Comparison of ENCODE assay signal across 29 mouse cellular contexts in genomic region chr2:170136928-170137327, GRCm38 (mm10). TPM values are rescaled to one million over a fixed set of nuclear protein-coding genes. Genes with fewer than 3 reads are reported as not detected.
DNase-seq lines count a peak whose midpoint lies in the region; ATAC-seq lines count a peak whose summit lies in the region.
"Had no signal": no experiment of that assay in that cellular context is flagged by ENCODE, and none has a peak within 500 bp of the region (broad histone marks: within the 10 kb centered on the region; RNA-seq: fewer than 3 reads in every experiment).

No protein-coding gene starts in this region.

- WGBS in heart, embryonic 11.5 days (ENCODE audit: insufficient replicate concordance), result 36% methylated on average over 3 of the region's 3 CpGs
- 45% methylated on average over 3 of the region's 3 CpGs for WGBS in intestine, embryonic 14.5 days
- WGBS in liver, embryonic 12.5 days (ENCODE audit: insufficient replicate concordance), result 12% methylated on average over 3 of the region's 3 CpGs
- WGBS in embryonic facial prominence, embryonic 10.5 days, result 35% methylated on average over 3 of the region's 3 CpGs

- no peaks in the 10 kb centered on the region for H3K27me3 ChIP-seq in heart, embryonic 11.5 days (ENCODE audit: control insufficient read depth, insufficient read depth, low read length)
- no peaks in the 10 kb centered on the region for H3K27me3 ChIP-seq in intestine, embryonic 14.5 days (replicated peaks; ENCODE audit: control insufficient read depth, insufficient read depth, low read length)
- no peaks in the 10 kb centered on the region for H3K27me3 ChIP-seq in liver, embryonic 12.5 days (replicated peaks)
- H3K27me3 ChIP-seq in embryonic facial prominence, embryonic 10.5 days (replicated peaks; ENCODE audit: low read depth, poor library complexity, severe bottlenecking), result 0 out of 2 replicates have a peak, but pooled peaks cover 9% of the 10 kb centered on the region
- H3K27me3 ChIP-seq: embryonic facial prominence, embryonic 13.5 days; heart, embryonic 15.5 days; kidney, embryonic 15.5 days; limb, embryonic 13.5 days; lung, embryonic 15.5 days had no signal

- ATAC-seq in heart, embryonic 11.5 days (replicated peaks; ENCODE audit: insufficient number of reproducible peaks, low FRiP score, low TSS enrichment), result 0 out of 2 replicates have a peak, but pooled peaks have one; percentile 28
- 0 out of 2 replicates have a peak, but pooled peaks have one; percentile 42 for ATAC-seq in intestine, embryonic 14.5 days (replicated peaks; ENCODE audit: low FRiP score, low TSS enrichment, low read depth)
- peak; percentile 71 for ATAC-seq in liver, embryonic 12.5 days
- ATAC-seq in megakaryocyte progenitor cell, adult 5-6 weeks (replicated peaks; ENCODE audit: poor library complexity), result peak; percentile 43
- ATAC-seq: forebrain, embryonic 14.5 days; inflammation-experienced regulatory T-cells, adult 6 months had no signal

- H3K9me3 ChIP-seq in heart, embryonic 11.5 days (replicated peaks; ENCODE audit: control insufficient read depth, low read length), result no peaks in the 10 kb centered on the region
- no peaks in the 10 kb centered on the region for H3K9me3 ChIP-seq in intestine, embryonic 14.5 days (ENCODE audit: control insufficient read depth, low read length)
- H3K9me3 ChIP-seq in liver, embryonic 12.5 days (replicated peaks), result no peaks in the 10 kb centered on the region
- H3K9me3 ChIP-seq in embryonic facial prominence, embryonic 10.5 days, result no peaks in the 10 kb centered on the region
- H3K9me3 ChIP-seq: embryonic facial prominence, embryonic 13.5 days; heart, embryonic 15.5 days; kidney, embryonic 15.5 days; limb, embryonic 13.5 days; lung, embryonic 15.5 days; midbrain, embryonic 10.5 days had no signal

- H3K4me2 ChIP-seq in heart, embryonic 11.5 days, result no peak overlapping the region
- no peak overlapping the region for H3K4me2 ChIP-seq in intestine, embryonic 14.5 days (ENCODE audit: low read length)
- no peak overlapping the region for H3K4me2 ChIP-seq in liver, embryonic 12.5 days
- H3K4me2 ChIP-seq: embryonic facial prominence, embryonic 13.5 days; heart, embryonic 15.5 days; hindbrain, embryonic 14.5 days; kidney, embryonic 15.5 days; limb, embryonic 13.5 days; lung, embryonic 15.5 days had no signal

- H3K27ac ChIP-seq in heart, embryonic 11.5 days (ENCODE audit: low read depth, low read length), result no peak overlapping the region
- no peak overlapping the region for H3K27ac ChIP-seq in intestine, embryonic 14.5 days (ENCODE audit: low read depth)
- H3K27ac ChIP-seq in liver, embryonic 12.5 days, result peak overlapping the region; percentile 43; the same call in 1 of the 2 replicates
- H3K27ac ChIP-seq in embryonic facial prominence, embryonic 10.5 days (replicated peaks), result no peak overlapping the region
- H3K27ac ChIP-seq: embryonic facial prominence, embryonic 13.5 days; heart, adult 2 months; heart, embryonic 15.5 days; hindbrain, embryonic 14.5 days; kidney, embryonic 15.5 days; limb, embryonic 13.5 days; lung, embryonic 15.5 days; midbrain, embryonic 10.5 days had no signal

- no peak for DNase-seq in heart, postnatal 10 days
- no peak for DNase-seq in intestine, embryonic 14.5 days (ENCODE audit: low spot score)
- no peak for DNase-seq in embryonic facial prominence, embryonic 10.5 days (ENCODE audit: low spot score)
- DNase-seq in spleen, adult 12 weeks (ENCODE audit: low spot score), result no peak
- no peak for DNase-seq in embryo, embryonic 9.5 days (ENCODE audit: extremely low spot score)
- DNase-seq: adrenal gland, adult 2 months; cerebellum, adult 11-12 months; cerebellum, postnatal 14 days; gastrocnemius, postnatal 14 days; heart, adult 2 months; heart, postnatal 4 days; kidney, postnatal 36 days; layer of hippocampus, postnatal 36 days; lung, postnatal 4 days; right cerebral cortex, postnatal 14 days; spleen, adult 18-20 months had no signal

- no peaks in the 10 kb centered on the region for H3K36me3 ChIP-seq in heart, embryonic 11.5 days (ENCODE audit: control insufficient read depth, insufficient read depth, low read length)
- no peaks in the 10 kb centered on the region for H3K36me3 ChIP-seq in intestine, embryonic 14.5 days (ENCODE audit: control insufficient read depth, insufficient read depth, low read length)
- H3K36me3 ChIP-seq in liver, embryonic 12.5 days, result peaks cover under 1% of the 10 kb centered on the region; the same call in 1 of the 2 replicates
- no peaks in the 10 kb centered on the region for H3K36me3 ChIP-seq in embryonic facial prominence, embryonic 10.5 days (replicated peaks)
- H3K36me3 ChIP-seq: embryonic facial prominence, embryonic 13.5 days; heart, embryonic 15.5 days; kidney, embryonic 15.5 days; limb, embryonic 13.5 days; lung, embryonic 15.5 days; midbrain, embryonic 10.5 days had no signal

- intact Hi-C loops in heart, postnatal 10 days (cut with DNase I), result no loop called here

- no peak overlapping the region for H3K4me3 ChIP-seq in heart, embryonic 11.5 days (ENCODE audit: low read depth, low read length)
- H3K4me3 ChIP-seq in intestine, embryonic 14.5 days (ENCODE audit: low read depth, low read length), result no peak overlapping the region
- no peak overlapping the region for H3K4me3 ChIP-seq in liver, embryonic 12.5 days
- no peak overlapping the region for H3K4me3 ChIP-seq in embryonic facial prominence, embryonic 10.5 days
- H3K4me3 ChIP-seq: embryonic facial prominence, embryonic 13.5 days; erythroblast, embryonic 14.5 days; heart, adult 2 months; heart, embryonic 15.5 days; kidney, embryonic 15.5 days; limb, embryonic 13.5 days; lung, embryonic 15.5 days; midbrain, embryonic 10.5 days had no signal

- H3K9ac ChIP-seq in heart, embryonic 11.5 days (ENCODE audit: low read depth, low read length), result no peak overlapping the region
- H3K9ac ChIP-seq in intestine, embryonic 14.5 days (ENCODE audit: low read length), result no peak overlapping the region
- no peak overlapping the region for H3K9ac ChIP-seq in liver, embryonic 12.5 days
- H3K9ac ChIP-seq: embryonic facial prominence, embryonic 13.5 days; heart, embryonic 15.5 days; hindbrain, embryonic 14.5 days; kidney, embryonic 15.5 days; limb, embryonic 13.5 days; lung, embryonic 15.5 days had no signal

- peaks cover 11% of the 10 kb centered on the region; the same call in 1 of the 2 replicates for H3K4me1 ChIP-seq in heart, embryonic 11.5 days (ENCODE audit: control insufficient read depth, insufficient read depth, low read length)
- H3K4me1 ChIP-seq in intestine, embryonic 14.5 days (replicated peaks; ENCODE audit: control insufficient read depth, insufficient read depth, low read length), result peaks cover 18% of the 10 kb centered on the region; the same call in 1 of the 2 replicates
- peaks cover 77% of the 10 kb centered on the region for H3K4me1 ChIP-seq in liver, embryonic 12.5 days
- H3K4me1 ChIP-seq in embryonic facial prominence, embryonic 10.5 days, result peaks cover 38% of the 10 kb centered on the region

RNA-seq across cellular contexts. Expression of gene Zfp217, which starts 11.0 kb away (rescaled TPM):
- 2.9 and 3.7 TPM in 2 replicates for polyA plus RNA-seq in heart, embryonic 11.5 days (2014; fragmentation: Nextera tagmentation; extraction: Ambion mirVana)
- total RNA-seq in heart, postnatal 10 days (2021), result 10 to 100 TPM; 14.4 to 17.7 TPM
- polyA plus RNA-seq in intestine, embryonic 14.5 days (2014; fragmentation: Nextera tagmentation; extraction: Ambion mirVana), result 3.8 and 4.3 TPM in 2 replicates
- polyA plus RNA-seq in liver, embryonic 12.5 days (2016; fragmentation: Nextera tagmentation; extraction: Ambion mirVana), result 3.8 and 4.5 TPM in 2 replicates
- total RNA-seq in megakaryocyte progenitor cell, adult 5-6 weeks (2015), result 23.6 and 30.2 TPM in 2 replicates
- 30.4 and 31.2 TPM in 2 replicates for total RNA-seq in megakaryocyte progenitor cell, adult 5-6 weeks (2017)
- polyA plus RNA-seq in embryonic facial prominence, embryonic 10.5 days (2016; fragmentation: Nextera tagmentation; extraction: Ambion mirVana), result 3.9 and 4.2 TPM in 2 replicates
